Comparison of ENCODE assay signal across 14 mouse cellular contexts in genomic region chr9:45432639-45433038, GRCm38 (mm10). TPM values are rescaled to one million over a fixed set of nuclear protein-coding genes. Genes with fewer than 3 reads are reported as not detected.
A peak's percentile ranks its signal among the peaks of the same experiment; 100 is the strongest.
DNase-seq lines count a peak whose midpoint lies in the region; ATAC-seq lines count a peak whose summit lies in the region.
"Had no signal": no experiment of that assay in that cellular context is flagged by ENCODE, and none has a peak within 500 bp of the region (broad histone marks: within the 10 kb centered on the region; RNA-seq: fewer than 3 reads in every experiment).

No protein-coding gene starts in this region.

- H3K4me2 ChIP-seq in forebrain, embryonic 16.5 days (ENCODE audit: low read length), result peak overlapping the region; percentile 79
- H3K4me2 ChIP-seq: embryonic facial prominence, embryonic 13.5 days; kidney, embryonic 15.5 days; limb, embryonic 13.5 days had no signal

- no peaks in the 10 kb centered on the region for H3K36me3 ChIP-seq in forebrain, embryonic 16.5 days (ENCODE audit: control insufficient read depth, insufficient read depth)
- H3K36me3 ChIP-seq: embryonic facial prominence, embryonic 13.5 days; kidney, embryonic 15.5 days; limb, embryonic 13.5 days had no signal

- peak; percentile 56 for ATAC-seq in forebrain, embryonic 16.5 days

- peaks cover 69% of the 10 kb centered on the region for H3K4me1 ChIP-seq in forebrain, embryonic 16.5 days (replicated peaks; ENCODE audit: control insufficient read depth, insufficient read depth, low read length)

- H3K27ac ChIP-seq in forebrain, embryonic 16.5 days (ENCODE audit: low read length), result peak overlapping the region; percentile 96
- H3K27ac ChIP-seq: embryonic facial prominence, embryonic 13.5 days; kidney, embryonic 15.5 days; limb, embryonic 13.5 days had no signal

- intact Hi-C loops in left cerebral cortex, postnatal 14 days (cut with DNase I), result loop anchor here (5.0 to 10.0 kb wide), 2 partner anchors 40 to 162 kb away; no protein-coding TSS in a partner anchor

- DNase-seq in layer of hippocampus, adult 11-12 months (ENCODE audit: low spot score), result peak; percentile 67
- DNase-seq in layer of hippocampus, postnatal 25 days (ENCODE audit: extremely low spot score in 1 of 2, low spot score in 1 of 2), result no peak
- peak; percentile 67 to 70 for DNase-seq in left cerebral cortex, postnatal 14 days (ENCODE audit: low spot score in 2 of 2)
- peak; percentile 66 for DNase-seq in right cerebral cortex, adult 2 months (ENCODE audit: low spot score in 2 of 2)
- no peak for DNase-seq in thymus, postnatal 25 days
- no peak for DNase-seq in spleen, postnatal 14 days (ENCODE audit: low spot score in 2 of 2)
- no peak for DNase-seq in cerebellum, adult 11-12 months
- DNase-seq: gastrocnemius, postnatal 36 days had no signal

- 10% methylated on average over 12 of the region's 12 CpGs for WGBS in forebrain, embryonic 16.5 days

- H3K27me3 ChIP-seq in forebrain, embryonic 16.5 days (replicated peaks; ENCODE audit: control insufficient read depth, insufficient read depth, low read length), result no peaks in the 10 kb centered on the region; the same call in 1 of the 2 replicates
- H3K27me3 ChIP-seq: CH12.LX had no signal

- peak overlapping the region; percentile 90 for H3K9ac ChIP-seq in forebrain, embryonic 16.5 days (replicated peaks; ENCODE audit: low read depth, low read length)
- H3K9ac ChIP-seq: embryonic facial prominence, embryonic 13.5 days; kidney, embryonic 15.5 days; limb, embryonic 13.5 days had no signal

- peak overlapping the region; percentile 85 for H3K4me3 ChIP-seq in forebrain, embryonic 16.5 days (replicated peaks; ENCODE audit: low read length)
- H3K4me3 ChIP-seq: embryonic facial prominence, embryonic 13.5 days; kidney, embryonic 15.5 days; limb, embryonic 13.5 days had no signal

- no peaks in the 10 kb centered on the region for H3K9me3 ChIP-seq in forebrain, embryonic 16.5 days (ENCODE audit: control insufficient read depth, low read length)
- H3K9me3 ChIP-seq: embryonic facial prominence, embryonic 13.5 days; kidney, embryonic 15.5 days; limb, embryonic 13.5 days had no signal

RNA-seq across cellular contexts. Expression of gene Dscaml1, which starts 6.2 kb away (rescaled TPM):
- 10 to 100 TPM; 74.4 to 96.5 TPM for total RNA-seq in layer of hippocampus, postnatal 25 days (2021)
- polyA plus RNA-seq in forebrain, embryonic 16.5 days (2015; fragmentation: Nextera tagmentation; extraction: Ambion mirVana), result 27.9 and 28.0 TPM in 2 replicates
- total RNA-seq in left cerebral cortex, postnatal 14 days (2021), result 10 to 100 TPM; 41.4 to 44.3 TPM
- total RNA-seq: CH12.LX; gastrocnemius, postnatal 36 days; heart, postnatal 25 days had no signal

RNA-seq across cellular contexts. Expression of gene Fxyd2, which starts 33.2 kb away (rescaled TPM):
- 10 to 100 TPM in 1 of 2 experiments, 1 to 10 TPM in 1; 8.3 to 10.6 TPM for total RNA-seq in layer of hippocampus, postnatal 25 days (2021)
- 6.6 and 8.7 TPM in 2 replicates for polyA plus RNA-seq in forebrain, embryonic 16.5 days (2015; fragmentation: Nextera tagmentation; extraction: Ambion mirVana)
- total RNA-seq in left cerebral cortex, postnatal 14 days (2021), result 1 to 10 TPM; 6.6 to 7.5 TPM
- total RNA-seq: CH12.LX had no signal

Comparison
In these comparisons a context has a peak if more than half of its experiments do, and no peak if none do; other contexts are left out.
1. DNase-seq: peak in layer of hippocampus, adult 11-12 months (single experiment), left cerebral cortex, postnatal 14 days (2 of 2) and right cerebral cortex, adult 2 months (2 of 2); none in layer of hippocampus, postnatal 25 days (0 of 2), thymus, postnatal 25 days (single experiment), spleen, postnatal 14 days (0 of 2) and cerebellum, adult 11-12 months (single experiment).